Mouse (Mus musculus) midbrain, postnatal 0 days (tissue): ENCODE results near the gene Cpe. TPM values are rescaled to one million over a fixed set of nuclear protein-coding genes. Genes with fewer than 3 reads are reported as not detected.
A peak's percentile ranks its signal among the peaks of the same experiment; 100 is the strongest.

Source experiments
- ATAC-seq: fragments of 200-750 bp; cut with Nextera tagmentation; 2 replicates; pipeline ENCODE4 v1.8.0; 2017; ENCODE audit warnings: moderate number of reproducible peaks, mild to moderate bottlenecking, moderate TSS enrichment, moderate library complexity; ENCODE audit not compliant: low FRiP score
- DNase-seq: peaks from one replicate; pipeline ENCODE4 v3.0.0-alpha.2; 2015; ENCODE audit warnings: low spot score
- H3K27ac ChIP-seq: fragments of 300-500 bp; sonication (generic); 2 replicates; pipeline ENCODE4 v1.5.1; 2014; ENCODE audit warnings: low read depth, mild to moderate bottlenecking, low read length, mixed read lengths
- H3K27me3 ChIP-seq: fragments of 300-500 bp; sonication (generic); 2 replicates; pipeline ENCODE4 v1.6.1; 2014; ENCODE audit warnings: low read length, control low read depth, mixed read lengths; ENCODE audit not compliant: insufficient read depth
- H3K36me3 ChIP-seq: fragments of 300-500 bp; sonication (generic); 2 replicates; pipeline ENCODE4 v1.6.1; 2014; ENCODE audit warnings: low read length, control low read depth, mixed read lengths; ENCODE audit not compliant: insufficient read depth
- H3K4me1 ChIP-seq: fragments of 300-500 bp; sonication (generic); 2 replicates; pipeline ENCODE4 v1.6.1; 2014; ENCODE audit warnings: mild to moderate bottlenecking, control low read depth, antibody characterized with exemption, low read length, mixed read lengths; ENCODE audit not compliant: insufficient read depth
- H3K4me2 ChIP-seq: fragments of 300-500 bp; sonication (generic); 2 replicates; pipeline ENCODE4 v1.6.1; 2014; ENCODE audit warnings: low read depth, mild to moderate bottlenecking, low read length, mixed read lengths; ENCODE audit not compliant: poor library complexity, severe bottlenecking
- H3K4me3 ChIP-seq: fragments of 300-500 bp; sonication (generic); 2 replicates; pipeline ENCODE4 v1.5.1; 2014; ENCODE audit warnings: low read depth, mild to moderate bottlenecking, low read length, moderate library complexity
- H3K9ac ChIP-seq: fragments of 300-500 bp; sonication (generic); replicated peaks from 2 replicates; pipeline ENCODE4 v1.6.1; 2014; ENCODE audit warnings: mild to moderate bottlenecking, low read length, moderate library complexity, mixed read lengths; ENCODE audit not compliant: poor library complexity, severe bottlenecking
- H3K9me3 ChIP-seq: fragments of 300-500 bp; sonication (generic); 2 replicates; pipeline ENCODE4 v1.6.1; 2016; ENCODE audit warnings: low read length, control low read depth
- CTCF ChIP-seq: IDR thresholded peaks from 2 replicates; pipeline ENCODE4 v1.5.1; 2016; ENCODE audit warnings: antibody characterized with exemption, mild to moderate bottlenecking
- WGBS: fragments of 180-500 bp; shearing (Covaris S2); extraction: QIAGEN DNeasy Blood & Tissue Kit; methylation state at CpG from one replicate; pipeline ENCODE4 v1.1.7; 2014; 5-methylcytosine and 5-hydroxymethylcytosine counted together
- polyA plus RNA-seq: library from polyadenylated mRNA; unstranded; fragments of >200 nt; fragmentation: Nextera tagmentation; extraction: Ambion mirVana; gene quantifications from 2 replicates; pipeline ENCODE4 v1.2.1, GENCODE M21; 2015
- total RNA-seq: library from RNA; depleted of rRNA; stranded (reverse); fragments of >200 nt; gene quantifications from 2 replicates; pipeline ENCODE4 v1.2.3, GENCODE M21; 2014

Gene Cpe
- total and polyA plus RNA-seq, 2 experiments from 2014 or later: 974 to 1,519 TPM

- Histone ChIP-seq H3K9me3 (no peaks in the 10 kb centered on the region), H3K9ac (no peak overlapping the region), H3K4me2 (no peak overlapping the region), H3K36me3 (peaks cover 11% of the 10 kb centered on the region; the same call in 1 of the 2 replicates), H3K27ac (no peak overlapping the region), H3K27me3 (no peaks in the 10 kb centered on the region), H3K4me3 (no peak overlapping the region), H3K4me1 (no peaks in the 10 kb centered on the region)
- DNase-seq (no peak), ATAC-seq (no peak)
- WGBS: 96% methylated on average over 3 of the region's 3 CpGs
- no peak for TF ChIP-seq CTCF
Observed at GRCm38 (mm10) chr8:64616566-64616965, 76.3 kb downstream of the Cpe start.

- ATAC-seq (no peak), DNase-seq (no peak)
- Histone ChIP-seq H3K9ac (no peak overlapping the region), H3K4me1 (no peaks in the 10 kb centered on the region), H3K36me3 (peaks cover 17% of the 10 kb centered on the region; the same call in 1 of the 2 replicates), H3K9me3 (no peaks in the 10 kb centered on the region), H3K4me3 (no peak overlapping the region), H3K4me2 (no peak overlapping the region), H3K27ac (no peak overlapping the region), H3K27me3 (no peaks in the 10 kb centered on the region)
- TF ChIP-seq CTCF: no peak
- WGBS: 86% methylated on average over 4 of the region's 4 CpGs
Observed at GRCm38 (mm10) chr8:64615459-64615858, 77.4 kb downstream of the Cpe start.

DNA sequence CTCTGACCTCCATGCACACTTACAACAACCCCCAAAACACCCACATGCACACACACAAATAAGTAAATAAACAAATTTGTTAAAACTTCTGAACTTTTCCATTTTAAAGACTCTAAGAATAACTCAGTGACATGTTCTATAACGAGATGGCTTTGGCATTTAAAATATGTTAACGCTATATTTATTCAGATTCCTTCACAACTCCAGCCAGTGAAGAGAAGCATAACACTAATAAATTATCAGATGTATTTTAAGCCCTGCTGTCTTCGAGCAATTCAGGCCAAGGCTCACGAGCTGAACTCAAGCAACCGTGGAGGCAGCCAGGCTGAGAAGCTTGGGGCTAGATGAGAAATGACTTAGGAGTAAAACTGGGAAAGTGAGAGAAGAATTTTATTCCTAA is 79.2 kb downstream of the Cpe start:
- Histone ChIP-seq H3K9ac (no peak overlapping the region), H3K4me1 (no peaks in the 10 kb centered on the region), H3K27ac (no peak overlapping the region), H3K36me3 (peaks cover 17% of the 10 kb centered on the region; the same call in 1 of the 2 replicates), H3K4me2 (no peak overlapping the region), H3K4me3 (no peak overlapping the region), H3K27me3 (no peaks in the 10 kb centered on the region), H3K9me3 (no peaks in the 10 kb centered on the region)
- DNase-seq: no peak
- ATAC-seq: no peak
- TF ChIP-seq CTCF: no peak
- 76% methylated on average over 5 of the region's 5 CpGs for WGBS

GRCm38 (mm10) chr8:64611210-64611974 is 81.5 kb downstream of the Cpe start:
- H3K9ac ChIP-seq: no peak overlapping the region
- ATAC-seq (no peak), DNase-seq (no peak)
- TF ChIP-seq CTCF: no peak
- 67% methylated on average over 11 of the region's 11 CpGs for WGBS
- no peaks in the 10 kb centered on the region for H3K4me1 ChIP-seq
- no peak overlapping the region for H3K27ac ChIP-seq
- peaks cover 20% of the 10 kb centered on the region; the same call in 1 of the 2 replicates for H3K36me3 ChIP-seq
- no peak overlapping the region for H3K4me3 ChIP-seq
- H3K4me2 ChIP-seq: no peak overlapping the region
- H3K9me3 ChIP-seq: no peaks in the 10 kb centered on the region
- no peaks in the 10 kb centered on the region for H3K27me3 ChIP-seq

GRCm38 (mm10) chr8:64608931-64609330 is 83.9 kb downstream of the Cpe start:
- H3K27me3 ChIP-seq: no peaks in the 10 kb centered on the region
- DNase-seq: no peak
- H3K36me3 ChIP-seq: peaks cover 22% of the 10 kb centered on the region
- WGBS: 91% methylated on average over 16 of the region's 16 CpGs
- TF ChIP-seq CTCF: peak; percentile 21; the same call in 1 of the 2 replicates
- H3K4me3 ChIP-seq: no peak overlapping the region
- no peak overlapping the region for H3K27ac ChIP-seq
- ATAC-seq: no peak
- H3K9ac ChIP-seq: no peak overlapping the region
- no peak overlapping the region for H3K4me2 ChIP-seq
- no peaks in the 10 kb centered on the region for H3K9me3 ChIP-seq
- H3K4me1 ChIP-seq: no peaks in the 10 kb centered on the region

- Histone ChIP-seq H3K4me2 (no peak overlapping the region), H3K9ac (no peak overlapping the region), H3K36me3 (peaks cover 20% of the 10 kb centered on the region), H3K4me1 (no peaks in the 10 kb centered on the region), H3K4me3 (no peak overlapping the region), H3K9me3 (no peaks in the 10 kb centered on the region), H3K27me3 (no peaks in the 10 kb centered on the region), H3K27ac (no peak overlapping the region)
- TF ChIP-seq CTCF: no peak
- DNase-seq (no peak), ATAC-seq (no peak)
- 100% methylated on average over 5 of the region's 5 CpGs for WGBS
Observed at GRCm38 (mm10) chr8:64606015-64606414, 86.8 kb downstream of the Cpe start.
